15 mouse cellular contexts compared by ENCODE assay signal in the genomic region with DNA sequence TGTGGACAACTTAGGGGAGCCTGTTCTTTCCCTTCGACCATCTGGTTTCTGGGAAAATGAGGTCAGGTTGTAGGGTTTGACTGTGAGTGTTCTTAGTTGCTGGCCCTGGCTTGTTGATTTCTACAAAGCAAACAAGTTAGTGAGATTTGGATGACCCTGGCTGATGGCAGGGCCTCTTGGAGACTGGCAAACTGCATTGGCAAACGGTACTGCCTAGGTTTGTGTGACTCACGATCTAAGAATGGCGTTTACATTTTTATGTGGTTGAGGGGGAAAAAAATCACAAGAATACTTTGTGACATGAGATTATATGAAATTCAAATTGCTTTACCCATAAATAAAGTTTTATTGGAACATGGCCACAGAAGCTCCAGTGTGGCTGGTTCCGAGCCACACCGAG. TPM values are rescaled to one million over a fixed set of nuclear protein-coding genes. Genes with fewer than 3 reads are reported as not detected.
DNase-seq lines count a peak whose midpoint lies in the region; ATAC-seq and TF ChIP-seq lines count a peak whose summit lies in the region.
"Had no signal": no experiment of that assay in that cellular context is flagged by ENCODE, and none has a peak within 500 bp of the region (broad histone marks: within the 10 kb centered on the region; RNA-seq: fewer than 3 reads in every experiment).

No protein-coding gene starts in this region.

- ATAC-seq in liver, embryonic 12.5 days = no peak
- no peak for ATAC-seq in midbrain, embryonic 14.5 days (ENCODE audit: low FRiP score, low TSS enrichment)

- no peaks in the 10 kb centered on the region for H3K27me3 ChIP-seq in heart, adult 2 months (ENCODE audit: control insufficient read depth, insufficient read depth, low read length)
- H3K27me3 ChIP-seq in liver, embryonic 12.5 days (replicated peaks) = no peaks in the 10 kb centered on the region
- no peaks in the 10 kb centered on the region for H3K27me3 ChIP-seq in midbrain, embryonic 14.5 days (ENCODE audit: control insufficient read depth, insufficient read depth, low read length)
- H3K27me3 ChIP-seq: CH12.LX; heart, embryonic 15.5 days; limb, embryonic 13.5 days had no signal

- 60% methylated on average over 6 of the region's 6 CpGs for WGBS in heart, adult 2 months
- WGBS in liver, embryonic 12.5 days (ENCODE audit: insufficient replicate concordance) = 78% methylated on average over 6 of the region's 6 CpGs
- 90% methylated on average over 6 of the region's 6 CpGs for WGBS in midbrain, embryonic 14.5 days

- no peak for TF ChIP-seq CTCF in heart, adult 2 months (IDR thresholded peaks at IDR 0.05)

- no peak overlapping the region for H3K9ac ChIP-seq in heart, adult 2 months (ENCODE audit: low read depth, low read length)
- H3K9ac ChIP-seq in liver, embryonic 12.5 days = peak overlapping the region; percentile 67
- no peak overlapping the region for H3K9ac ChIP-seq in midbrain, embryonic 14.5 days (replicated peaks; ENCODE audit: low read length)
- H3K9ac ChIP-seq: heart, embryonic 15.5 days; hindbrain, embryonic 14.5 days; limb, embryonic 13.5 days had no signal

- TF ChIP-seq POLR2A in heart, adult 2 months (IDR thresholded peaks at IDR 0.05; ENCODE audit: insufficient read depth, low read depth, low read length) = no peak

- peak overlapping the region; percentile 15; the same call in 1 of the 2 replicates for H3K27ac ChIP-seq in heart, adult 2 months
- peak overlapping the region; percentile 93 for H3K27ac ChIP-seq in liver, embryonic 12.5 days
- no peak overlapping the region for H3K27ac ChIP-seq in midbrain, embryonic 14.5 days (replicated peaks; ENCODE audit: low read depth, low read length)
- H3K27ac ChIP-seq: hindbrain, embryonic 14.5 days; limb, embryonic 13.5 days had no signal

- no peaks in the 10 kb centered on the region for H3K9me3 ChIP-seq in liver, embryonic 12.5 days (replicated peaks)
- H3K9me3 ChIP-seq in midbrain, embryonic 14.5 days (ENCODE audit: control insufficient read depth, low read length) = no peaks in the 10 kb centered on the region
- H3K9me3 ChIP-seq: heart, embryonic 15.5 days had no signal

- H3K79me2 ChIP-seq in heart, adult 2 months (replicated peaks; ENCODE audit: control insufficient read depth, insufficient read depth, low read length) = peaks cover 15% of the 10 kb centered on the region

- TF ChIP-seq EP300 in heart, adult 2 months (IDR thresholded peaks at IDR 0.05; ENCODE audit: insufficient read depth, low read depth, low read length) = no peak

- peak overlapping the region; percentile 60 for H3K4me2 ChIP-seq in liver, embryonic 12.5 days
- H3K4me2 ChIP-seq in midbrain, embryonic 14.5 days (ENCODE audit: low read length) = no peak overlapping the region
- H3K4me2 ChIP-seq: heart, embryonic 15.5 days; hindbrain, embryonic 14.5 days; limb, embryonic 13.5 days had no signal

- H3K4me3 ChIP-seq in heart, adult 2 months = no peak overlapping the region
- no peak overlapping the region for H3K4me3 ChIP-seq in liver, embryonic 12.5 days
- no peak overlapping the region for H3K4me3 ChIP-seq in midbrain, embryonic 14.5 days (replicated peaks; ENCODE audit: low read depth, low read length)
- H3K4me3 ChIP-seq: heart, embryonic 15.5 days; limb, embryonic 13.5 days had no signal

- peaks cover 21% of the 10 kb centered on the region for H3K4me1 ChIP-seq in heart, adult 2 months (ENCODE audit: control insufficient read depth, insufficient read depth, low read length)
- H3K4me1 ChIP-seq in liver, embryonic 12.5 days = peaks cover 97% of the 10 kb centered on the region
- H3K4me1 ChIP-seq in midbrain, embryonic 14.5 days (ENCODE audit: control insufficient read depth, insufficient read depth, low read length) = no peaks in the 10 kb centered on the region

- H3K36me3 ChIP-seq in heart, adult 2 months (ENCODE audit: control insufficient read depth, insufficient read depth, low read length) = no peaks in the 10 kb centered on the region; the same call in 1 of the 2 replicates
- peaks cover 35% of the 10 kb centered on the region for H3K36me3 ChIP-seq in liver, embryonic 12.5 days
- 0 out of 2 replicates have a peak, but pooled peaks cover 3% of the 10 kb centered on the region for H3K36me3 ChIP-seq in midbrain, embryonic 14.5 days (ENCODE audit: control insufficient read depth, insufficient read depth, low read length)
- H3K36me3 ChIP-seq: heart, embryonic 15.5 days had no signal

- DNase-seq in heart, adult 2 months = no peak
- no peak for DNase-seq in heart, postnatal 10 days
- DNase-seq in urinary bladder, postnatal 14 days (ENCODE audit: low spot score) = peak; percentile 38
- no peak for DNase-seq in urinary bladder, adult 2 months (ENCODE audit: low spot score)
- DNase-seq in midbrain, embryonic 14.5 days = no peak
- no peak for DNase-seq in thymus, postnatal 14 days
- DNase-seq: cerebellum, adult 8-10 months; embryo, embryonic 11 days; kidney, adult 8-10 months had no signal

- intact Hi-C loops in heart, adult 2 months (cut with DNase I) = loop anchor here (10.0 kb wide), 1 partner anchor 232 kb away; no protein-coding TSS in a partner anchor
- intact Hi-C loops in heart, postnatal 10 days (cut with DNase I) = no loop called here

RNA-seq across cellular contexts. Expression of gene Mta1, which starts 8.3 kb away (rescaled TPM):
- total RNA-seq in heart, adult 2 months (2021) = 10 to 100 TPM; 44.8 to 54.8 TPM
- 35.4 and 42.4 TPM in 2 replicates for polyA plus RNA-seq in heart, adult 2 months (2012; rRNA removed)
- total RNA-seq in heart, postnatal 10 days (2021) = 10 to 100 TPM; 50.1 TPM
- 43.1 and 55.5 TPM in 2 replicates for polyA plus RNA-seq in urinary bladder, adult 2 months (2012; rRNA removed)
- polyA plus RNA-seq in liver, embryonic 12.5 days (2016; fragmentation: Nextera tagmentation; extraction: Ambion mirVana) = 7.2 and 7.7 TPM in 2 replicates
- polyA plus RNA-seq in midbrain, embryonic 14.5 days (2014; fragmentation: Nextera tagmentation; extraction: Ambion mirVana) = 20.8 and 22.0 TPM in 2 replicates

RNA-seq across cellular contexts. Expression of gene Tex22, which starts 32.1 kb away (rescaled TPM):
- under 1 TPM; 0.21 to 0.27 TPM for total RNA-seq in heart, adult 2 months (2021)
- polyA plus RNA-seq in heart, adult 2 months (2012; rRNA removed) = 0.50 TPM in 1 of 2 replicates, not detected in the other
- under 1 TPM in 1 of 2 experiments, not detected in 1; 0.41 TPM for total RNA-seq in heart, postnatal 10 days (2021)
- not detected in 2 replicates for polyA plus RNA-seq in urinary bladder, adult 2 months (2012; rRNA removed)
- polyA plus RNA-seq in liver, embryonic 12.5 days (2016; fragmentation: Nextera tagmentation; extraction: Ambion mirVana) = not detected in 2 replicates
- 0.43 TPM in 1 of 2 replicates, not detected in the other for polyA plus RNA-seq in midbrain, embryonic 14.5 days (2014; fragmentation: Nextera tagmentation; extraction: Ambion mirVana)
- total RNA-seq: megakaryocyte-erythroid progenitor cell, adult 5-6 weeks had no signal
- polyA plus RNA-seq: heart, embryonic 15.5 days had no signal

RNA-seq across cellular contexts. Expression of gene Crip2, which starts 33.6 kb away (rescaled TPM):
- 1,000 to 10,000 TPM; 1,390 to 1,660 TPM for total RNA-seq in heart, adult 2 months (2021)
- polyA plus RNA-seq in heart, adult 2 months (2012; rRNA removed) = 3,159 and 3,188 TPM in 2 replicates
- 1,000 to 10,000 TPM; 1,259 to 1,405 TPM for total RNA-seq in heart, postnatal 10 days (2021)
- polyA plus RNA-seq in urinary bladder, adult 2 months (2012; rRNA removed) = 303 and 339 TPM in 2 replicates
- 52.1 and 53.5 TPM in 2 replicates for polyA plus RNA-seq in liver, embryonic 12.5 days (2016; fragmentation: Nextera tagmentation; extraction: Ambion mirVana)
- 297 and 329 TPM in 2 replicates for polyA plus RNA-seq in midbrain, embryonic 14.5 days (2014; fragmentation: Nextera tagmentation; extraction: Ambion mirVana)

RNA-seq across cellular contexts. Expression of gene Crip1, which starts 39.7 kb away (rescaled TPM):
- total RNA-seq in heart, adult 2 months (2021) = 100 to 1,000 TPM; 194 to 200 TPM
- polyA plus RNA-seq in heart, adult 2 months (2012; rRNA removed) = 429 and 531 TPM in 2 replicates
- 100 to 1,000 TPM; 260 to 267 TPM for total RNA-seq in heart, postnatal 10 days (2021)
- 805 and 1,244 TPM in 2 replicates for polyA plus RNA-seq in urinary bladder, adult 2 months (2012; rRNA removed)
- polyA plus RNA-seq in liver, embryonic 12.5 days (2016; fragmentation: Nextera tagmentation; extraction: Ambion mirVana) = 96.9 and 99.8 TPM in 2 replicates
- 16.5 and 26.8 TPM in 2 replicates for polyA plus RNA-seq in midbrain, embryonic 14.5 days (2014; fragmentation: Nextera tagmentation; extraction: Ambion mirVana)

RNA-seq across cellular contexts. Expression of gene Tedc1, which starts 49.8 kb away (rescaled TPM):
- under 1 TPM; 0.34 to 0.52 TPM for total RNA-seq in heart, adult 2 months (2021)
- 0.45 and 0.67 TPM in 2 replicates for polyA plus RNA-seq in heart, adult 2 months (2012; rRNA removed)
- 1 to 10 TPM; 2.5 to 2.8 TPM for total RNA-seq in heart, postnatal 10 days (2021)
- polyA plus RNA-seq in urinary bladder, adult 2 months (2012; rRNA removed) = 1.3 TPM in 2 replicates
- 18.3 and 18.5 TPM in 2 replicates for polyA plus RNA-seq in liver, embryonic 12.5 days (2016; fragmentation: Nextera tagmentation; extraction: Ambion mirVana)
- polyA plus RNA-seq in midbrain, embryonic 14.5 days (2014; fragmentation: Nextera tagmentation; extraction: Ambion mirVana) = 11.9 and 14.1 TPM in 2 replicates
